Mouse (Mus musculus): ENCODE results near the gene Cog2. TPM values are rescaled to one million over a fixed set of nuclear protein-coding genes. Genes with fewer than 3 reads are reported as not detected.

The Cog2 gene
- polyA plus RNA-seq, 3 experiments from 2014 or later: 41.3 to 44.4 (median 42.9) TPM

- ATAC-seq: no peak
These were observed 51.3 kb downstream of the Cog2 start for GRCm38 (mm10) chr8:124571732-124572429.

- no peak for ATAC-seq
These were observed 51.8 kb downstream of the Cog2 start for GRCm38 (mm10) chr8:124572430-124572775.

GRCm38 (mm10) chr8:124573552-124574340, 53.2 kb downstream of the Cog2 start:
- ATAC-seq: peak; percentile 28

GRCm38 (mm10) chr8:124575811-124576210, 55.2 kb downstream of the Cog2 start, which contains the start of gene Capn9:
Gene Capn9, plus strand, starts transcription at chr8:124576111.
- ATAC-seq: no peak

GRCm38 (mm10) chr8:124576751-124577150, 56.2 kb downstream of the Cog2 start:
- ATAC-seq: no peak

GRCm38 (mm10) chr8:124585718-124586425, 65.3 kb downstream of the Cog2 start:
- ATAC-seq: no peak

GRCm38 (mm10) chr8:124586556-124586955, 66.0 kb downstream of the Cog2 start:
- ATAC-seq: no peak

GRCm38 (mm10) chr8:124589393-124589792, 68.8 kb downstream of the Cog2 start:
- no peak for ATAC-seq

Other genes with a start within 250 kb of the Cog2 start
- gene Pgbd5, start 81.1 kb upstream of the Cog2 start, polyA plus RNA-seq (2017; shearing (Covaris generic)): not detected
- not detected for gene Agt, start 48.9 kb downstream of the Cog2 start, polyA plus RNA-seq (2017; shearing (Covaris generic))
- gene Capn9, start 55.3 kb downstream of the Cog2 start, polyA plus RNA-seq (2017; shearing (Covaris generic)): not detected
- gene 2310022B05Rik, start 142.6 kb downstream of the Cog2 start, polyA plus RNA-seq (2017; shearing (Covaris generic)): 1 to 10 TPM in 2 of 3 experiments, under 1 TPM in 1; 0.60 to 1.6 (median 1.6) TPM
- 10 to 100 TPM; 26.1 to 40.4 (median 39.4) TPM for gene Ttc13, start 201.2 kb downstream of the Cog2 start, polyA plus RNA-seq (2017; shearing (Covaris generic))
- gene Arv1, start 201.4 kb downstream of the Cog2 start, polyA plus RNA-seq (2017; shearing (Covaris generic)): 10 to 100 TPM; 19.0 to 33.2 (median 27.3) TPM
- under 1 TPM in 2 of 3 experiments, not detected in 1; 0.75 to 0.80 TPM for gene Fam89a, start 231.1 kb downstream of the Cog2 start, polyA plus RNA-seq (2017; shearing (Covaris generic))